In genomic region chr17:64600372-64601090, GRCm38 (mm10) we compare ENCODE assay signal across 8 mouse cellular contexts. TPM values are rescaled to one million over a fixed set of nuclear protein-coding genes. Genes with fewer than 3 reads are reported as not detected.
DNase-seq lines count a peak whose midpoint lies in the region; ATAC-seq and TF ChIP-seq lines count a peak whose summit lies in the region.

Man2a1 (plus strand) TSS chr17:64600736.

- H3K4me3 ChIP-seq in ES-Bruce4 (ENCODE audit: low read depth, low read length), result peak within 1 kb of the TSS; percentile 99
- H3K4me3 ChIP-seq in forebrain, embryonic 13.5 days, result peak within 1 kb of the TSS; percentile 84
- peak within 1 kb of the TSS; percentile 92 for H3K4me3 ChIP-seq in heart, postnatal 0 days (ENCODE audit: low read depth, low read length)
- peak within 1 kb of the TSS; percentile 71 for H3K4me3 ChIP-seq in liver, embryonic 15.5 days (replicated peaks)
- H3K4me3 ChIP-seq in neural tube, embryonic 11.5 days (ENCODE audit: low read depth, low read length), result peak within 1 kb of the TSS; percentile 86
- peak within 1 kb of the TSS; percentile 95 for H3K4me3 ChIP-seq in stomach, postnatal 0 days (ENCODE audit: low read depth, low read length)

- H3K4me2 ChIP-seq in forebrain, embryonic 13.5 days, result peak within 1 kb of the TSS; percentile 99
- H3K4me2 ChIP-seq in heart, postnatal 0 days (ENCODE audit: low read depth, low read length), result peak within 1 kb of the TSS; percentile 74
- peak within 1 kb of the TSS; percentile 96 for H3K4me2 ChIP-seq in liver, embryonic 15.5 days
- peak within 1 kb of the TSS; percentile 99 for H3K4me2 ChIP-seq in neural tube, embryonic 11.5 days (ENCODE audit: low read depth)
- H3K4me2 ChIP-seq in stomach, postnatal 0 days (replicated peaks; ENCODE audit: low read depth), result peak within 1 kb of the TSS; percentile 91

- H3K36me3 ChIP-seq in ES-Bruce4 (ENCODE audit: control insufficient read depth, insufficient read depth, low read length, poor library complexity, severe bottlenecking), result no peaks in the 10 kb centered on the region
- no peaks in the 10 kb centered on the region for H3K36me3 ChIP-seq in forebrain, embryonic 13.5 days (ENCODE audit: poor library complexity, severe bottlenecking)
- H3K36me3 ChIP-seq in heart, postnatal 0 days (replicated peaks; ENCODE audit: control insufficient read depth, insufficient read depth, low read length), result no peaks in the 10 kb centered on the region
- no peaks in the 10 kb centered on the region for H3K36me3 ChIP-seq in liver, embryonic 15.5 days (replicated peaks)
- H3K36me3 ChIP-seq in neural tube, embryonic 11.5 days (ENCODE audit: control insufficient read depth, insufficient read depth, low read length), result no peaks in the 10 kb centered on the region
- H3K36me3 ChIP-seq in stomach, postnatal 0 days (ENCODE audit: control insufficient read depth, insufficient read depth, low read length), result no peaks in the 10 kb centered on the region

- peak; percentile 89 for DNase-seq in heart, postnatal 0 days (ENCODE audit: low spot score)
- peak; percentile 89 to 94 for DNase-seq in kidney, postnatal 4 days
- DNase-seq in neural tube, embryonic 11.5 days (ENCODE audit: low spot score), result peak; percentile 95
- peak; percentile 89 for DNase-seq in stomach, postnatal 0 days (ENCODE audit: low spot score)

- peak within 1 kb of the TSS; percentile 94 for H3K9ac ChIP-seq in ES-Bruce4 (ENCODE audit: low read depth, poor library complexity, severe bottlenecking)
- peak within 1 kb of the TSS; percentile 87 for H3K9ac ChIP-seq in forebrain, embryonic 13.5 days
- peak within 1 kb of the TSS; percentile 81 for H3K9ac ChIP-seq in heart, postnatal 0 days (replicated peaks; ENCODE audit: low read depth, low read length)
- peak within 1 kb of the TSS; percentile 75 for H3K9ac ChIP-seq in liver, embryonic 15.5 days
- H3K9ac ChIP-seq in neural tube, embryonic 11.5 days (ENCODE audit: low read length), result peak within 1 kb of the TSS; percentile 87
- peak within 1 kb of the TSS; percentile 94 for H3K9ac ChIP-seq in stomach, postnatal 0 days (ENCODE audit: low read length)

- H3K27ac ChIP-seq in ES-Bruce4 (ENCODE audit: insufficient read depth, low read length), result no peak within 1 kb of the TSS
- H3K27ac ChIP-seq in forebrain, embryonic 13.5 days, result peak within 1 kb of the TSS; percentile 83
- peak within 1 kb of the TSS; percentile 93 for H3K27ac ChIP-seq in heart, postnatal 0 days (ENCODE audit: low read depth)
- peak within 1 kb of the TSS; percentile 72 for H3K27ac ChIP-seq in liver, embryonic 15.5 days (replicated peaks)
- peak within 1 kb of the TSS; percentile 84 for H3K27ac ChIP-seq in neural tube, embryonic 11.5 days (ENCODE audit: low read depth, low read length)
- peak within 1 kb of the TSS; percentile 97 for H3K27ac ChIP-seq in stomach, postnatal 0 days (replicated peaks)

- WGBS in forebrain, embryonic 13.5 days, result under 1% methylated on average over 40 of the region's 69 CpGs
- 0% methylated on average over 43 of the region's 69 CpGs for WGBS in heart, postnatal 0 days
- 1% methylated on average over 46 of the region's 69 CpGs for WGBS in liver, embryonic 15.5 days (ENCODE audit: insufficient replicate concordance)
- WGBS in neural tube, embryonic 11.5 days, result 0% methylated on average over 16 of the region's 69 CpGs
- under 1% methylated on average over 56 of the region's 69 CpGs for WGBS in stomach, postnatal 0 days

- no peak for TF ChIP-seq POLR2A in ES-Bruce4 (IDR thresholded peaks at IDR 0.05; ENCODE audit: insufficient read depth, low read length)

- no peaks in the 10 kb centered on the region for H3K27me3 ChIP-seq in ES-Bruce4 (ENCODE audit: control insufficient read depth, insufficient read depth, low read length, poor library complexity, severe bottlenecking)
- H3K27me3 ChIP-seq in forebrain, embryonic 13.5 days, result no peaks in the 10 kb centered on the region; the same call in 1 of the 2 replicates
- no peaks in the 10 kb centered on the region for H3K27me3 ChIP-seq in heart, postnatal 0 days (ENCODE audit: control insufficient read depth, insufficient read depth, low read length)
- H3K27me3 ChIP-seq in liver, embryonic 15.5 days, result peaks cover 11% of the 10 kb centered on the region
- no peaks in the 10 kb centered on the region for H3K27me3 ChIP-seq in neural tube, embryonic 11.5 days (ENCODE audit: control insufficient read depth, insufficient read depth, low read length)
- H3K27me3 ChIP-seq in stomach, postnatal 0 days (ENCODE audit: control insufficient read depth, insufficient read depth, low read length), result no peaks in the 10 kb centered on the region

- peak; percentile 94 for ATAC-seq in cerebellum, adult (ENCODE audit: insufficient number of reproducible peaks, low FRiP score, low TSS enrichment)
- peak; percentile 97 for ATAC-seq in forebrain, embryonic 13.5 days
- ATAC-seq in heart, postnatal 0 days (ENCODE audit: insufficient read depth, low read depth), result peak; percentile 95
- peak; percentile 83 for ATAC-seq in liver, embryonic 15.5 days (ENCODE audit: insufficient read depth)
- ATAC-seq in neural tube, embryonic 11.5 days (ENCODE audit: insufficient read depth, low FRiP score, low TSS enrichment), result peak; percentile 98
- peak; percentile 95 for ATAC-seq in stomach, postnatal 0 days (ENCODE audit: low FRiP score, low TSS enrichment)

- TF ChIP-seq EP300 in ES-Bruce4 (IDR thresholded peaks at IDR 0.05; ENCODE audit: insufficient read depth, low read depth, low read length), result no peak
- no peak for TF ChIP-seq EP300 in heart, postnatal 0 days (IDR thresholded peaks at IDR 0.05; ENCODE audit: low read depth)
- no peak for TF ChIP-seq EP300 in stomach, postnatal 0 days (optimal IDR thresholded peaks at IDR 0.05)

- TF ChIP-seq CTCF in ES-Bruce4 (IDR thresholded peaks at IDR 0.05; ENCODE audit: low read depth, low read length), result no peak
- no peak for TF ChIP-seq CTCF in heart, postnatal 0 days (IDR thresholded peaks at IDR 0.05; ENCODE audit: low read depth)
- no peak for TF ChIP-seq CTCF in stomach, postnatal 0 days (IDR thresholded peaks at IDR 0.05; ENCODE audit: low read depth)

- no peaks in the 10 kb centered on the region for H3K9me3 ChIP-seq in ES-Bruce4 (replicated peaks; ENCODE audit: control insufficient read depth, insufficient read depth, low read length, poor library complexity, severe bottlenecking)
- H3K9me3 ChIP-seq in forebrain, embryonic 13.5 days (replicated peaks), result no peaks in the 10 kb centered on the region
- H3K9me3 ChIP-seq in heart, postnatal 0 days (replicated peaks; ENCODE audit: control insufficient read depth, low read length), result no peaks in the 10 kb centered on the region
- no peaks in the 10 kb centered on the region for H3K9me3 ChIP-seq in liver, embryonic 15.5 days (replicated peaks)
- H3K9me3 ChIP-seq in neural tube, embryonic 11.5 days (ENCODE audit: control insufficient read depth, low read length), result no peaks in the 10 kb centered on the region
- H3K9me3 ChIP-seq in stomach, postnatal 0 days (ENCODE audit: control insufficient read depth, low read length), result no peaks in the 10 kb centered on the region

- H3K4me1 ChIP-seq in ES-Bruce4 (ENCODE audit: control insufficient read depth, insufficient read depth, low read length), result no peaks in the 10 kb centered on the region
- peaks cover 30% of the 10 kb centered on the region for H3K4me1 ChIP-seq in forebrain, embryonic 13.5 days
- peaks cover 14% of the 10 kb centered on the region for H3K4me1 ChIP-seq in heart, postnatal 0 days (ENCODE audit: control insufficient read depth, insufficient read depth)
- H3K4me1 ChIP-seq in liver, embryonic 15.5 days (replicated peaks), result peaks cover 51% of the 10 kb centered on the region
- peaks cover 13% of the 10 kb centered on the region; the same call in 1 of the 2 replicates for H3K4me1 ChIP-seq in neural tube, embryonic 11.5 days (ENCODE audit: control insufficient read depth, insufficient read depth, low read length)
- H3K4me1 ChIP-seq in stomach, postnatal 0 days (replicated peaks; ENCODE audit: control insufficient read depth, insufficient read depth), result peaks cover 5% of the 10 kb centered on the region

RNA-seq across cellular contexts. Expression of gene Man2a1, which starts in this region (rescaled TPM):
- polyA plus RNA-seq in ES-Bruce4 (2011; ENCODE audit: insufficient read depth, insufficient read length, low read depth, missing spikeins), result 53.4 and 53.8 TPM in 2 replicates
- polyA plus RNA-seq in forebrain, embryonic 13.5 days (2015; fragmentation: Nextera tagmentation; extraction: Ambion mirVana), result 2.1 and 3.2 TPM in 2 replicates
- total RNA-seq in heart, postnatal 0 days (2014; rRNA removed; ENCODE audit: low replicate concordance), result 14.4 and 24.0 TPM in 2 replicates
- 2.7 and 3.2 TPM in 2 replicates for polyA plus RNA-seq in heart, postnatal 0 days (2015; fragmentation: Nextera tagmentation; extraction: Ambion mirVana)
- polyA plus RNA-seq in liver, embryonic 15.5 days (2015; fragmentation: Nextera tagmentation; extraction: Ambion mirVana), result 5.0 and 5.5 TPM in 2 replicates
- 4.7 and 4.8 TPM in 2 replicates for polyA plus RNA-seq in neural tube, embryonic 11.5 days (2014; fragmentation: Nextera tagmentation; extraction: Ambion mirVana)
- 8.2 and 9.3 TPM in 2 replicates for polyA plus RNA-seq in stomach, postnatal 0 days (2015; fragmentation: Nextera tagmentation; extraction: Ambion mirVana)
